In the genomic region with DNA sequence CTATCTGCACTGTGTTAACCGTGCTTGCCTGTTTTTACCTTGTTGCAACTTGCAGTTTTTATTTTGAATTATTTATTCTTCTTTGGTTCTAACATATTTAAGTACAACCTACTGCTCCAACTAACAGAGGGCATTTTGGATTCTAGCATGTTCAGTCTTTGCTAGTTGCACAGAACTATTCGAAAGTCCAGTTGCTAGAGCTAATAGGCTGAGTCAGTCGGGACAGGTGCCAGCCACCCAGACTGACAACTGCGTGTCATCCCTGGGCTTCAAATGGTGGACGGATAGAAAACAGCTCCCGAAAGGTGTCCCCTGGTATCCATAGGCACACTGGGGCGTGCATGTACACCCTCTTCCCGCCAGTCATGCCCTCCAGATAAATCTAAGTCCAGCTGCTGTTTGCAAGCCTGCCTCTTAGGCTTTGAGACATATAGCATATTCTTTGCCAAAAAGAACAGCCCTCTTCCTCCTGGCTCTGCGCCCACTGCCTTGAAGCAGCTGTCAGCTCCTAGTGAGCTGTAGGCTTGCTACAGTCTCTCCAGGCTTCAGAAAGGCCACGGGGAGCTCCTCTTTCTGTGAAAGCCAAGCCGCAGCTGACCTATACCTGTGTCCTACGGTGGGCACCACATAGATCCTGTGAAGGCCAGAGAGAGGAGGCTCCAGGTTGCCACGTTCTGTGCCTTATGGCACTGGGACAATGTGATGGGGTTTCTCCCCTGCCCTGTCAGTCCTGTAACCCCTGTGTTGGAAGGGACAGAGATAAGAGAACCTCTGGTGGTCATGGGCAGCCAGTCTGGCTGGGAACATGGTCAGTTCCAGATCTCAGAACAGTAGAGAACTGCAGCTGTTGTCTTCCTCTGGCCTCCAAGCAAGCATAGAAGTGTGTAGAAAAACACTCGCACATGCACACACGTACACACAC, we compare ENCODE assay signal across 7 mouse cellular contexts.
DNase-seq lines count a peak whose midpoint lies in the region; TF ChIP-seq lines count a peak whose summit lies in the region.

No protein-coding gene starts in this region.

- TF ChIP-seq POLR2A in brain, embryonic 14.5 days (IDR thresholded peaks at IDR 0.05; ENCODE audit: borderline replicate concordance, extremely low read depth, insufficient read depth, insufficient read length, poor library complexity, severe bottlenecking) = no peak

- no peak for TF ChIP-seq CTCF in brain, embryonic 14.5 days (IDR thresholded peaks at IDR 0.05; ENCODE audit: borderline replicate concordance, extremely low read depth, insufficient read depth, insufficient read length)

- peak; percentile 44 for DNase-seq in layer of hippocampus, adult 11-12 months (ENCODE audit: low spot score)
- DNase-seq in layer of hippocampus, adult 9-10 months (ENCODE audit: low spot score) = no peak
- peak; percentile 85 for DNase-seq in brain, embryonic 14.5 days (ENCODE audit: low read depth)
- DNase-seq in heart, postnatal 14 days = peak; percentile 59 to 62
- DNase-seq in left cerebral cortex, postnatal 4 days = peak; percentile 90
- DNase-seq in spleen, postnatal 4 days (ENCODE audit: low spot score in 2 of 2) = no peak
- DNase-seq in retina, postnatal 1 day = no peak

- intact Hi-C loops in heart, postnatal 14 days (cut with DNase I) = no loop called here
- intact Hi-C loops in left cerebral cortex, postnatal 4 days (cut with DNase I) = no loop called here

Comparison
In these comparisons a context has a peak if more than half of its experiments do, and no peak if none do; other contexts are left out.
1. DNase-seq: peak in layer of hippocampus, adult 11-12 months (single experiment), brain, embryonic 14.5 days (single experiment), heart, postnatal 14 days (2 of 2) and left cerebral cortex, postnatal 4 days (single experiment); none in layer of hippocampus, adult 9-10 months (single experiment), spleen, postnatal 4 days (0 of 2) and retina, postnatal 1 day (single experiment).